Mouse (Mus musculus): ENCODE results near the gene Klhl26.

Klhl26 gene

DNA sequence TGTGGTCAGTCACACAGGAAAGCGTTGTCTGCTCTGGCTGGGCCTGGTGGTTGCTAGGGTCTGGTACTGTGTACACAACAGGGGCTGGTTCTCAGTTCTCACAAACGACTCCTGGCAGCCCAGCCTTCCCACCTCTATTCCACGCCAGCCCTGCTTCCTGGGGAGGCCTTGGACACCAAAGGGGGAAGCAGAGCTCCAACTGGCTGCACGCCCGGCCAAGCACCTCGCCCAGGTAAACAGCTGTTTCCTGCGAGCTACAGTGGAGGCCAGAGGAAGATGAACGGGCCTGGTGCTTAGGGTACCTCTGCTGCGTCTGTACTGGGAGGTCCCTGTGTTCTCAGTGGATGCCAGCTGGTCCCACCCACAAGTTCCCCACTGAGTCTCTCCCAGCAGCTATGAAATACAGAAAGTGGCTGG, 67.3 kb downstream of the Klhl26 start:
- DNase-seq (ENCODE audit: low read depth): no peak

DNA sequence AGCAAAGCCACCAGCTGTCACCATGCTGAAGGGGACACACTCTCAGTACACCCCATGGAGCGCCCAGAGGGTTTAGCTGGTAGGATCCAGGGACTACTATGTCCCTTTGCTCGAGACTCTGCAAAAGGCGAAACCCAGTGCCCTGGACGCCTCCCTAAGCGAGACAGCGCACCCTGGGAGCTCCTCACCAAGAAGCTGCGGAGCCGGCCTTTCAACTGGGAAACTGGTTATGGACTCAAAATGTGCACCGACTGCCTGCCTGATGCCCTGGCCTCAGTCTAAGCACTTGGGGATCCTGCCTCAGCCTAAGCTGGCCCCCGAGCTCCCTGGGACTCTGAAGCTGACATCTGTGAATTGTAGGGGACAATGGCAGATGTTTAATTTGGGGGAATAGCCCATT, 67.7 kb downstream of the Klhl26 start:
- DNase-seq (ENCODE audit: low read depth): no peak

DNA sequence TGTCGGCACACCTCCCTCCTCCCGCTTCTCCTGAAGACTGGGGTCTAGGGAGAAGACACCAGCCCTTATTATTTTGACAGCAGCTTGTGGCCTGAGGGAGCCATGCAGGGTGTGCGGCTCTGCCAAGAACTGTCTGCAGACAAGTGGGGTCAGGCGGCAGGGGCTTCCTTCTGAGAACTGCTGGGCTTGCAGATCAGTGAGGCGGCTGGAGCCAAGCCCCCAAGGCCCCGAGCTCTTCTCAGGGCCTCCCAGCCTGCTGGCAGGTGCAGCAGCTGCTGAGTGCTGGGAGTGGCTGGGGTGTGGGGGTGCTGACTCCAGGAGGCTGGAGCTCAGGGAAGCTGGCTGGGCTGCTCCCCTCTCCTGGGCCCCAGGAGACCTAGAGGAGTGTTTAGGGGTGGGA, 68.5 kb downstream of the Klhl26 start:
- no peak for DNase-seq (ENCODE audit: low read depth)

DNA sequence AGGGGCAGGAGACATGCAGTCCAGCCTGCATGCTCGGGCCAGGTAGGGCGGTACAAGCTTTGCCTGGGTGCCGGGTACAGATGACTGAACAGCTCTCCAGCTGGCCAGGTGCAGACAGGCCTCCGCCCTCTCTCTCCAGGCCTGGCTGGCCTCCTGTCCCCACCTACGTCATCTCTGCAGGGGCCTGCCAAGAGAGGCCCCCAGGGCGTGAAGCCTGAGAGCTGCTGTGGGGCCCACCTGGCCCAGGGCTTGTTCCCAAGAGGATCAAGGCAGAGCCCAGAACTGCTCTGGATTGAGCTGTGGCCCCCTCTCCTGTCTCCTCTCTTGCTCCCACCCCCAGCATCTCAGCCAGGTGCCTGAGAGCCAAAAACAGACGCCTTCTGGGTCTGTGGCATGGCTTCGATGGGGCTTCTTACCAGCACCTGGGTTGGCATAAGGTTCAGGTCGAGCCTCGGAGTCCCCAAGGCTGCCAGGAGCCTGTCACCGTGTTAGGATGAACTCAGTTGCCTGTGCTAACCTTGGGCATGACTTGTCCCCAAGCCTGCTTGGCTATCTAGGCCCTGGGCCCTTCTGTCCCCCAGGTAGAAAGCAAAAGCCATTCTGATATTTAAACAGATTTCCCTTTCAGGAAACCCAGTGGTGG, 70.2 kb downstream of the Klhl26 start:
- no peak for DNase-seq (ENCODE audit: low read depth)

DNA sequence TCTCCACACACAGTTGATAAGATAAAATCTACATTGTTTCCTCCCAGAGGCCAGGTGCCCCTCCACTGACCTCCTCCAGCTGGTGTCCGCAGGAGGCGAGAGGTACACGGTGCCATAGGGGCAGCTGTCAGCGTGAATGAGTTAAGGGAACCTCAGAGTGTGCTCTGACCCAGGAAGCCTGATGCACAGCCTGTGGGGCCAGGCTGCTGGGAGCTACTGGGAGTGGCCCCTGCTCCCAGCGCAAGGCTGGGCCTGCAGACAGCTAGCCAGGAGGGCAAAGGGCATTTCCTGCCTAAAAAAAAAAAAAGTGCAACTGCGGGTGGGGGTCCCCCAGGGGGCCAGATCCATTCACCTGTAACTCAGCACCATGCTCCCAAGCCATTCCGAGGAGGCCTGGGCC, 71.6 kb downstream of the Klhl26 start:
- DNase-seq (ENCODE audit: low read depth): no peak

DNA sequence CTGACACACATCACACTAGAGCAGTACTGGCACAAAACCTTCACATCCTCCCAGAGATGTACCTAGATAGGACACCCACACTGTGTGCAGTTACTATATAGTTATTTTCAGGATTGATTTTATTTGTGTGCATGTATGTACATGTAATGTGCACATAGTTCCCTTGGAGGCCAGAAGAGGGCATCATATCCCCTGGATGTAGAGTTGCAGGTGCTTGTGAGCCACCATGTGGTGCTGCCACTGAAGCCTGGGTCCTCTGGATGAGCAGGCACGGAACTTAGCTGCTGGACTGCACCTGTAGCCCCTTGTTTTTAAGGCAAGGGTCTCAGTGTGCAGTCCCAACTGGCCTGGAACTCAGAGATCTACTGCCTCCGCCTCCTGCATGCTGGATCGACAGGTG, 72.6 kb downstream of the Klhl26 start:
- DNase-seq (ENCODE audit: low read depth): no peak

All from fibroblast of lung, adult 2 months (primary cell).